Mouse (Mus musculus): Measurements from ENCODE around the gene Inpp5f. TPM values are rescaled to one million over a fixed set of nuclear protein-coding genes. Genes with fewer than 3 reads are reported as not detected.
A peak's percentile ranks its signal among the peaks of the same experiment; 100 is the strongest.

The Inpp5f gene
- polyA plus RNA-seq, 1 experiment: 7.7 TPM

DNA sequence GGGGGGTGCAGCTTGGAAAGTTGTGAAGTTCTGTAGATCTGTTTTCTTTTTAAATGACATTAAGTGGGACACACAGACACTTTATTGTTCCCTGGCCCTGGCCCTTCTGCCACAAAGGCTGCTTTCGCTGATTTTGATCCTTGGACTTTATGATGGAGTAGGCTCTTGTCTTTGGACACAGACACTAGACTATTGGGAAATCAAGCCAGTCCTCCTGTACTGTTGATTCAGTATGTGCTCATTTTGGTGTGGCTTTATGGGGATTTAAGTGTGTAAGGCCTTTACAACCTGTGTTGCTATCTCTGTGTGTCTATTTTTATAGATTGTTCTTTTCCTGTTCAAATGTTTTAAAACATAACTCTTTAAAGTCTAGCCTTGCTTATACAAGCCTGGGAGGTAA is 6.5 kb downstream of the Inpp5f start:
- no peak overlapping the region for H3K4me3 ChIP-seq (ENCODE audit: insufficient read depth, low read depth, low read length)
- no peak overlapping the region for H3K27ac ChIP-seq (replicated peaks; ENCODE audit: low read depth, low read length)
- H3K4me1 ChIP-seq (ENCODE audit: control insufficient read depth, insufficient read depth, insufficient read length, low read length): peaks cover 6% of the 10 kb centered on the region

DNA sequence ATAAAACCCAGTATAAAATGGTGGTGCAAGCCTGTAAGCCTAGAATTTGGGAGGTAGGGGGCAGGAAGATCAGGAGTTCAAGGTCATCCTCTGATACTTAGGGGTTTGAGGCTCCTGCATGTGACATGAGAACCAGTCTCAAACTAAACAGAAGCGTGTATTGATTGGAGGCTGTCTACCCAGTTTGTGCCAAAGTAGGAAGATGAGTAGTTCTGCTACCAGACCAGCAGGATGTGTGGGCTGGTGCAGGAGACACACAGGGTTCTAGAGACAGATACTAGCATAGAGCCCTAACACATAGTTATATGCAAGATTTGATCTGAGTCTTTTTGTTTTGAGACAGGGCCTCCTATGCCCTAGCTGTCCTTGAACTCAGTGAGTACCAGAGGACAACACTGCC is 9.1 kb downstream of the Inpp5f start:
- Histone ChIP-seq H3K4me3 (ENCODE audit: insufficient read depth, low read depth, low read length) (no peak overlapping the region), H3K27ac (replicated peaks; ENCODE audit: low read depth, low read length) (no peak overlapping the region), H3K4me1 (ENCODE audit: control insufficient read depth, insufficient read depth, insufficient read length, low read length) (peaks cover 5% of the 10 kb centered on the region; the same call in 1 of the 2 replicates)

DNA sequence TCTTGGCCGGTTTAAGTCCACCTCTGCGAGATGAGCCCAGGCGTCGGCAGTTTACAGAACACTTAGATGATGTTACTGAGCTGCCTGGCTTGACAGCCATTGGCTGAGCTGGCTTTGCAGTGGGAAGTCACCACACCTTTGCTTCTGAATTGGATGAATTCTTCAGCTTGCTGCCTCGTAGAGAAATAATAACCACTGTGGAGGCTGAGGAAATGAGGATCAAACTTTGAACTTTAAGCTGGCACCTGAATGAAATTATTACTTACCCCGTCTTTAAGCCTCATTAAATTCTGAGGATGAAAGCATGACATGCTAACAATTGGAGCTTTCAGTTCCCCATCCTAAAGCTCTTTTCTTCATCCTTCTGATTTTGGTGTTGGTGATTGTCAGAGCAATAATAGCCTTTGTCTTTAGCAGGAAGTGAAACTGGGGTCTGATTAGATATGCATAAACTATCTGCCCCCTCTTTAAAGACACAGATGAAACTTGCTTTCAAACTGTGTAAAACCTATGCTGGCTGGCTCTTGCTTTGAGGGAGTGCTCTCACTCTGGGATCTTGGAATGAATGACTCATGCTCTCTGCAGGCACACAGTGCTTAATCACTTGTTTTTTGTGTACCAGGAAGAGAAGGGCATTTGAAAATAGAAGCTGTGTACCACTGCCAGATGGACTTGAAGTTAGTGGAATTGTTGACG is 11.3 kb downstream of the Inpp5f start:
- Histone ChIP-seq H3K4me3 (ENCODE audit: insufficient read depth, low read depth, low read length) (no peak overlapping the region), H3K27ac (replicated peaks; ENCODE audit: low read depth, low read length) (peak overlapping the region; percentile 58), H3K4me1 (ENCODE audit: control insufficient read depth, insufficient read depth, insufficient read length, low read length) (0 out of 2 replicates have a peak, but pooled peaks cover 2% of the 10 kb centered on the region)

DNA sequence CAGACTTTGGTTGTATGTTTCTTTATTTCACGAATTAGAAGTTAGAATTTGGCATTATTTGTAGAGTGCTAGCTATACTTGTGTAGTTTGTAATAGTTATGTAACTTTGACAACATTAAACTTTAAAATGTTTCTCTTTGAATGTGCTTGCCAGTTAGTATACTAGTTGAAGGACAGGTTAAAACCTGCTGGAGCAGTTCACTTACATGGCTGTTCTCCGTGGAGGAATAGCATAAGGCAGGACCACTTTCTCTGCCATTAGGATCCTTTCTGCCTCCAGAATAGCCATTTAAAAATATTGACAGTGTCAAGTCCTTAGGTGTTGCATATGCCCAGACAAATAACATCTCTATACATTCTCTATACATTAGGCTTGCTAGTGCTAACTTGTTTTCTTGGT is 11.9 kb downstream of the Inpp5f start:
- 0 out of 2 replicates have a peak, but pooled peaks cover 2% of the 10 kb centered on the region for H3K4me1 ChIP-seq (ENCODE audit: control insufficient read depth, insufficient read depth, insufficient read length, low read length)
- H3K27ac ChIP-seq (replicated peaks; ENCODE audit: low read depth, low read length): peak overlapping the region; percentile 58
- no peak overlapping the region for H3K4me3 ChIP-seq (ENCODE audit: insufficient read depth, low read depth, low read length)

DNA sequence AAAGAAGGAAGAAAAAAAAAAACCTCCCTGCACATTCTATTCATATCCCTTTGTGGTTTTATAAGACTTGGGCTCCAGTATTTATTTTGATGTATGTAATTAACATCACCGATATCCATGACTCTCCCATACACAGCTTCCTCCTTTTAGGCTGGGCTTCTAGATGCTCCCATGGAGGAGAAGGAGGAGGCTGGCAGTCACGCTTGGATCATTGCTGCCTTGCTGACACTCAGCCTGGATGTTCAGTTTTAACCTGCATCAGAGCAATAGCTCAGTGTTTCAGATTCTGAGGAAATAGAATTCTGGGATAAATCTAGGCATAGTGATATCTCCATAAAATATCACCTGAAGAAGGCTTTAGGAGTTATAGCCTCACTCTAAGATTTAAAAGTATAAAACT is 14.3 kb downstream of the Inpp5f start:
- H3K4me1 ChIP-seq (ENCODE audit: control insufficient read depth, insufficient read depth, insufficient read length, low read length): peaks cover 2% of the 10 kb centered on the region; the same call in 1 of the 2 replicates
- H3K27ac ChIP-seq (replicated peaks; ENCODE audit: low read depth, low read length): no peak overlapping the region
- H3K4me3 ChIP-seq (ENCODE audit: insufficient read depth, low read depth, low read length): no peak overlapping the region

DNA sequence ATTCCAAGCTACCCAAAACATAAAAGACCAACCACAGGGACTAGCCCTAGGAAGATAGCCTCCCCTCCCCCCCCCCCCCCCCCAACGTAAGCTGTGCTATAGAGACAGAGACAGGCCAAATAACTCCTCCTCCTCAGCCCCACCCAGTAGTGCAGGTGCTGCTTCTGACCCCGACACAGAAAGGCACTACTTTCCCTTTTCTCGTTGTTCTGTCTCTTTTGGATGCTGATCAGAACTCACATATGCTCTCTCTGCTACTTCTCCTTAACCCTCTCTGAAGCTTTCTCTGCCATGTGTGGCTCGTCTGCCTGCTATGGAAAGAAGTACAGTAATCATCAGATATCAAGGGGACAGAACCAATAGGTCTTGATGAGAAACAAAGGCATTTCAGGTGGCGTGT is 15.5 kb downstream of the Inpp5f start:
- H3K27ac ChIP-seq (replicated peaks; ENCODE audit: low read depth, low read length): no peak overlapping the region
- H3K4me1 ChIP-seq (ENCODE audit: control insufficient read depth, insufficient read depth, insufficient read length, low read length): peaks cover 2% of the 10 kb centered on the region; the same call in 1 of the 2 replicates
- no peak overlapping the region for H3K4me3 ChIP-seq (ENCODE audit: insufficient read depth, low read depth, low read length)

GRCm38 (mm10) chr7:128627251-128627650 is 16.1 kb downstream of the Inpp5f start:
- Histone ChIP-seq H3K4me3 (ENCODE audit: insufficient read depth, low read depth, low read length) (no peak overlapping the region), H3K4me1 (ENCODE audit: control insufficient read depth, insufficient read depth, insufficient read length, low read length) (peaks cover 2% of the 10 kb centered on the region; the same call in 1 of the 2 replicates), H3K27ac (replicated peaks; ENCODE audit: low read depth, low read length) (no peak overlapping the region)

DNA sequence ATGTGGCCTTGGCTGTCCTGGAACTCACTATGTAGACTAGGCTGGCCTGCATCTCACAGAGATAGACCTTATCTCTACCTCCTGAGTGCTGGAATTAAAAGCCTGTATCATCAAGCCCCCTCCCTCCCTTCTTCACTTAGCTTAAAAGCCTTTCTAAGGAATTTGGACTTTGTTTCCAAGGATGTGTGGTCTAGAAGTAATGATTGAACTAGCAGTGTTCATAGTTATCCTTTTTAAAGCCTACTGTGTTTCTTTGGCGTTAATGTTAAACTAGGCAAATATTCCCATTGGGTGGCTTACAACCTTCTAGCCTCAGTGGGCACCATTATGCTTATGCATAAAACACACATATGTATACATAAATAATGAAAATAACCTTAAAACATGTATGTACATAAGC is 16.6 kb downstream of the Inpp5f start:
- Histone ChIP-seq H3K27ac (replicated peaks; ENCODE audit: low read depth, low read length) (no peak overlapping the region), H3K4me3 (ENCODE audit: insufficient read depth, low read depth, low read length) (no peak overlapping the region), H3K4me1 (ENCODE audit: control insufficient read depth, insufficient read depth, insufficient read length, low read length) (peaks cover 2% of the 10 kb centered on the region; the same call in 1 of the 2 replicates)

DNA sequence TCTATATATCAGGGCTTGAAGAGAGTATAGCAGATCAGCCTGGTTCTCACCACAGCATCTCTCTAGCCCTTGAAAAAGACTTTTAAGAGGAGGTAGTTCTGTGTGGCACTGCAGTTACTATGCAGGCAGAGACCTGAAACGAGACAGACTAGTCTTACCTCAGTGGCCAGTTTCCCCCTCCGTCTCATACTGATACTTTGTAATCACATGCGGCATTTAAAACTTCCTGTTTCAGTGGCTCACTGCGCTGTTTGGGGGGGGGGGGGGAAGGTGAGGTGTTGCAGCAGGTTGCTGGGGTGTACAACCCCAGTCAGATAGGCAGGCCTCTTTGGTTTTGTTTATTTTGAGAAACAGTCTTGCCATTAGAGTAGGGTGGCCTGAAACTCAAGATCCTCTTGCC is 22.0 kb downstream of the Inpp5f start:
- Histone ChIP-seq H3K4me3 (ENCODE audit: insufficient read depth, low read depth, low read length) (no peak overlapping the region), H3K27ac (replicated peaks; ENCODE audit: low read depth, low read length) (no peak overlapping the region), H3K4me1 (ENCODE audit: control insufficient read depth, insufficient read depth, insufficient read length, low read length) (no peaks in the 10 kb centered on the region; the same call in 1 of the 2 replicates)

DNA sequence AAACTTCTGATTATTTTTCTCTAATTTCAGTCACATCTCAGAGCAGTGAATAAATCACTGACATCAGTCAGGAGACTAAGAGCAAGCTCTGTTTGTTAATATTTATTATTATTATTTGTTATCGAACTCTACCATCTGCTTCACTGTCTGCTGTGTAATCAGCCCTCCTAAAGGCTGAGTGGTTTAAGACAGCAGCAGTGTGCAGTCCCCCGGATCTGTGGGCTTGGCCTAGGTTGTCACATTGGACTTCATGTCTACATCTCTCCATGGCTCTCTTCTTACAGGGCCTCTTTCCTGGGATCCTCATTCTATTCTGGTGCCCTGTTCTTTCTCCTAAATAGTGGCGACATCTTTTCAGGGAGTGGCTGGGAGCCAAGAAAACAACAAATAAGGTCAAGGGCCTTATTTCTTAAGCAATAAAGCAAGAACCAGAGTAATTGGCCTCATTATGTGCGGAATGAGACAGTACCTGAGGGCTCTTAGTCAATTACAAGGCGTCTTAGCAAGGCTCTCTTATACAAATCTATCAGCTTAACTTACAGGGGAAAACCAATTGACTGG is 28.9 kb downstream of the Inpp5f start:
- H3K4me3 ChIP-seq (ENCODE audit: insufficient read depth, low read depth, low read length): no peak overlapping the region
- no peaks in the 10 kb centered on the region for H3K4me1 ChIP-seq (ENCODE audit: control insufficient read depth, insufficient read depth, insufficient read length, low read length)
- no peak overlapping the region for H3K27ac ChIP-seq (replicated peaks; ENCODE audit: low read depth, low read length)

GRCm38 (mm10) chr7:128641571-128641970 is 30.4 kb downstream of the Inpp5f start:
- no peak overlapping the region for H3K4me3 ChIP-seq (ENCODE audit: insufficient read depth, low read depth, low read length)
- no peaks in the 10 kb centered on the region for H3K4me1 ChIP-seq (ENCODE audit: control insufficient read depth, insufficient read depth, insufficient read length, low read length)
- no peak overlapping the region for H3K27ac ChIP-seq (replicated peaks; ENCODE audit: low read depth, low read length)

DNA sequence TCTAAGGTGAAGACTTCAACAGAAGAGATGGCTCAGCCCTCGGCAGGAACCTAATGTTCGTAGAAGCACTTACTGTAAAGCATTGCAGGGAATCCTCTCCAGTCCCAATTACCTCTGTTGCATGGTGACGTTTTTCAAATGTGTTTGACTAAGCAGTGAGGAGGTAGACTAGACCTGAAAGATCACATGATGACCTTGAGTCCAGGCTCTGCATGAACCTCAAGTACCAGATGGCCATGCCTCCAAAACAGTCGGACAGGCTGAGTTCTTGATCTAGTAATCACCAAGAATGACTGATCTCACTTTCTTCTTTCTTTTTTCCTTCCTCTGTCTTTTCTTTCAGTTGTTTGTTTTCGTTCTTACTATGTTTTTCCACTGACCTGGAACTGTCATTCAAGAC is 31.3 kb downstream of the Inpp5f start:
- Histone ChIP-seq H3K4me1 (ENCODE audit: control insufficient read depth, insufficient read depth, insufficient read length, low read length) (no peaks in the 10 kb centered on the region), H3K4me3 (ENCODE audit: insufficient read depth, low read depth, low read length) (no peak overlapping the region), H3K27ac (replicated peaks; ENCODE audit: low read depth, low read length) (no peak overlapping the region)

DNA sequence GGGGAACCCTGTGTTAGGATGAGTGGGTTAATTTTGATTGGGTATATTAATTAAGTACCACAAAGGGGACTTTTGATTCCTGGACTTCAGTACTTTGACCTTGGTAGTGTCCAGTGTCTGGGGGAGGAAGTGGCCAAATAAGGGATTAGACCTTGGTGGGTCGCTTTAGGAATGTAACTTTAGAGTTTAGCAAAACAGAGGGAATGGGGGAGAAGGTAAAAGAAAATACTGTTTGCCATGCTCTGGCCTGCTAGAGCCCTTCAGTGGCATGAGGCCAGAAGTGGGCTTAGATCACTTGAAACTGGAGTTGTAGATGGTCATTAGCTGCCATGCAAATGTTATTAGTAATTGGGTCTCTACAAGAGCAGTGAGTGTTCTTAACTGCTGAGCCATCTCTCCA is 45.8 kb downstream of the Inpp5f start:
- no peak overlapping the region for H3K4me3 ChIP-seq (ENCODE audit: insufficient read depth, low read depth, low read length)

GRCm38 (mm10) chr7:128663906-128664305 is 52.8 kb downstream of the Inpp5f start:
- Histone ChIP-seq H3K4me3 (ENCODE audit: insufficient read depth, low read depth, low read length) (no peak overlapping the region), H3K27ac (replicated peaks; ENCODE audit: low read depth, low read length) (no peak overlapping the region), H3K4me1 (ENCODE audit: control insufficient read depth, insufficient read depth, insufficient read length, low read length) (no peaks in the 10 kb centered on the region)

More for the DNA sequence above, 45.8 kb downstream of the Inpp5f start:
- Histone ChIP-seq H3K4me1 (ENCODE audit: control insufficient read depth, insufficient read depth, insufficient read length, low read length) (no peaks in the 10 kb centered on the region), H3K27ac (replicated peaks; ENCODE audit: low read depth, low read length) (no peak overlapping the region)

GRCm38 (mm10) chr7:128664861-128665377 is 53.8 kb downstream of the Inpp5f start:
- Histone ChIP-seq H3K4me3 (ENCODE audit: insufficient read depth, low read depth, low read length) (no peak overlapping the region), H3K27ac (replicated peaks; ENCODE audit: low read depth, low read length) (no peak overlapping the region)

DNA sequence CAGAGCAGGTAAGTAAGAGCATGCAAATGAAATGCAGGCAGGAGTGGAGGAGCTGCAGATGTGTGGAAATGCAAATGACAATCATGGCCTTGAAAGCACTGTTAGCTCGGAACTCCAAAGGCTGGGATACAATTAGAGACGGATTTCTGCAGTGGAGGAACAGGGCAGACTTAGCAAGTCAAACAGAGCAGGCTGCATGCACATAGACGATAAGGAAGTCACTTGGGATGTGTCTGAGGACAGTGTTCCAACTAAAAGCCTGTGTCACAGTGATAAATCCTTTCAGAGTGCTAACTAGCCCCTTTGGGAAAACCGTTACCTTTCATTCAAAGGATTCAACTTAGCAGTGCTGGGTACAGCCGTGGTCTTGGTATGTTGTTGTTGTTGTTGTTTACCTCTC is 56.7 kb downstream of the Inpp5f start:
- Histone ChIP-seq H3K4me3 (ENCODE audit: insufficient read depth, low read depth, low read length) (no peak overlapping the region), H3K4me1 (ENCODE audit: control insufficient read depth, insufficient read depth, insufficient read length, low read length) (no peaks in the 10 kb centered on the region), H3K27ac (replicated peaks; ENCODE audit: low read depth, low read length) (no peak overlapping the region)

More at GRCm38 (mm10) chr7:128664861-128665377, 53.8 kb downstream of the Inpp5f start:
- H3K4me1 ChIP-seq (ENCODE audit: control insufficient read depth, insufficient read depth, insufficient read length, low read length): no peaks in the 10 kb centered on the region
